Mouse (Mus musculus): Measurements from ENCODE around the gene Casp7.
"Not testable (repeated sequence)": the region's sequence is repeated elsewhere in the genome, so short reads cannot be mapped to it uniquely, and the experiment has no call there.

The Casp7 gene

GRCm38 (mm10) chr19:56385546-56385945, 11.4 kb upstream of the Casp7 start:
- no peak for DNase-seq (ENCODE audit: low spot score)

GRCm38 (mm10) chr19:56386095-56386494, 10.8 kb upstream of the Casp7 start:
- no peak for DNase-seq (ENCODE audit: low spot score)

GRCm38 (mm10) chr19:56387726-56388302, 9.1 kb upstream of the Casp7 start:
- no peak for DNase-seq (ENCODE audit: low spot score)

- no peak for DNase-seq (ENCODE audit: low spot score)
These were observed 7.8 kb upstream of the Casp7 start for GRCm38 (mm10) chr19:56389176-56389575.

- no peak for DNase-seq (ENCODE audit: low spot score)
These were observed 7.0 kb upstream of the Casp7 start, which contains the start of gene Nrap for GRCm38 (mm10) chr19:56389879-56390278. Nrap (minus strand) TSS chr19:56390037.

GRCm38 (mm10) chr19:56391307-56392046, 5.5 kb upstream of the Casp7 start:
- peak; percentile 11 for DNase-seq (ENCODE audit: low spot score)

- DNase-seq (ENCODE audit: low spot score): no peak
These were observed 3.5 kb upstream of the Casp7 start for GRCm38 (mm10) chr19:56393311-56393866.

GRCm38 (mm10) chr19:56395183-56395935, 1.6 kb upstream of the Casp7 start:
- no peak for DNase-seq (ENCODE audit: low spot score)

- DNase-seq (ENCODE audit: low spot score): no peak
These were observed 702 bp upstream of the Casp7 start for GRCm38 (mm10) chr19:56396227-56396626.

GRCm38 (mm10) chr19:56397663-56398527, 966 bp downstream of the Casp7 start:
- DNase-seq (ENCODE audit: low spot score): no peak

- no peak for DNase-seq (ENCODE audit: low spot score)
These were observed 1.5 kb downstream of the Casp7 start for GRCm38 (mm10) chr19:56398528-56398795.

GRCm38 (mm10) chr19:56400200-56400599, 3.3 kb downstream of the Casp7 start:
- DNase-seq (ENCODE audit: low spot score): peak; percentile 31

- DNase-seq (ENCODE audit: low spot score): no peak
These were observed 4.9 kb downstream of the Casp7 start for GRCm38 (mm10) chr19:56401864-56402263.

- no peak for DNase-seq (ENCODE audit: low spot score)
These were observed 8.9 kb downstream of the Casp7 start for GRCm38 (mm10) chr19:56405824-56406223.

- DNase-seq (ENCODE audit: low spot score): no peak
These were observed 9.7 kb downstream of the Casp7 start for GRCm38 (mm10) chr19:56406581-56406980.

GRCm38 (mm10) chr19:56409884-56410283, 13.0 kb downstream of the Casp7 start:
- DNase-seq (ENCODE audit: low spot score): not testable (repeated sequence)

- no peak for DNase-seq (ENCODE audit: low spot score)
These were observed 21.5 kb downstream of the Casp7 start for GRCm38 (mm10) chr19:56418404-56418803.

GRCm38 (mm10) chr19:56419452-56419851, 22.5 kb downstream of the Casp7 start:
- no peak for DNase-seq (ENCODE audit: low spot score)

- no peak for DNase-seq (ENCODE audit: low spot score)
These were observed 23.4 kb downstream of the Casp7 start for GRCm38 (mm10) chr19:56420345-56420744.

- DNase-seq (ENCODE audit: low spot score): peak; percentile 84
These were observed 25.8 kb downstream of the Casp7 start for GRCm38 (mm10) chr19:56422476-56423338.

- no peak for DNase-seq (ENCODE audit: low spot score)
These were observed 26.4 kb downstream of the Casp7 start for GRCm38 (mm10) chr19:56423370-56423769.

Data from embryo, embryonic 10 days (tissue).